Mouse (Mus musculus) adipocyte (in vitro differentiated cells): ENCODE data around the gene Lpo.

Experiments
- DNase-seq: peaks from one replicate; pipeline ENCODE4 v3.0.0-alpha.2; 2016; ENCODE audit warnings: low spot score

Lpo gene

DNA sequence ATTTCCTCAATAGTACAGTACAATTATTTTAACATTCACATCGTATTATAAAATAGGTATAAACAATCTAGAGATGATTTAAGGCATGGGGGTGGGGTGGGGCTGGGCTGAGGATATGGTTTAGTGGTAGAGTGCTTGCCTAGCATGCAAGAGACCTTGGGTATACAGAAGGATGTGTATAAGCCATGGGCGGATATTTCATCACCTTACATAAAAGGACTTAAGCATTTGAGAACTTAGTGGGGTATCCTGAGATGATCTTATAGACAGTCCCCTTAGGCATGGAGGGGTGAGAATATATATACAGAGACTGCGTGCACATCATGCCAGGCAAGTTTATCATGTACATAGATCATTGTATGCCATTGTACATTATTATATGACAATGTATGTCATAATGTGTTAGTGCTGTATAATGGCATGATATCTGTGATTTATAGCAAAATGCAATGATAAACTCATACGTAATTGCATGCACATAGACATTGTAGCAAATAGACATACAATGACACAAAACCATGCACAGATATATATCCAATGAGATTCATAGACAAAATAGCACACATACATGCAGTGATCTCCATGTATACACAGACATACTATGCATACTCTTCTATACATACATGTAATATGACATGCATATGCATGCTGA lies 69.0 kb downstream of the Lpo start:
- no peak for DNase-seq

DNA sequence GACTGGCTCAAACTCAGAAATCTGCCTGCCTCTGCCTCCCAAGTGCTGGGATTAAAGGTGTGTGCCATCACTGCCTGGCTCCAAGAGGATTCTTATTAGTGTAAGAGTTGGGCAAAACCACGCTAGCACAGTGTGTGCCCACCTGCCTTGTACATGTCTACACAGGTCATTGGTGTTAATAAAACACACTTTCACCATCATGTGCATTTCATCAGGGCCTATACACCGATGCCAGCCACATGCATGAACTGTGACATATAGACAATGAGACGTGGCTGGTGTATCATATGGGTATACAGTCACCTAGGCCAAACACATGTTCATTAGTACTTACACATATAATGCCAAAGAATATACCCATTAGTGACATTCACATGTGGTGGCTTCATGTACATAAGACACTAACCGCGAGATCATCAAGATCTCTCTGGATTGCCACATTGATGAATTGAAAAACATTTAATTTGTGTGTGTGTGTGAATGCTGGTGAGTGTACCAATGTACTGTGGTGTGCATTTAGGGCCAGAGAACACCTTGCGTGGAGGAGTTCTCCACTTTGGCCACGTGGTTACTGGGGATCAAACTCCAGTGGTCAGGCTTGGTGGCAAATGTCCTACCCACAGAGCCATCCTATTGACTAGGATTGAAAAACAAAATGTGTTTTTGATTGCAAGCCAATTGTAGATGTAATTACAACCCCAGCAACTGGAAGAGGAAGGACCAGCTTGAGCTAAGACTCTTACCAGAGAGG lies 69.8 kb downstream of the Lpo start:
- no peak for DNase-seq

DNA sequence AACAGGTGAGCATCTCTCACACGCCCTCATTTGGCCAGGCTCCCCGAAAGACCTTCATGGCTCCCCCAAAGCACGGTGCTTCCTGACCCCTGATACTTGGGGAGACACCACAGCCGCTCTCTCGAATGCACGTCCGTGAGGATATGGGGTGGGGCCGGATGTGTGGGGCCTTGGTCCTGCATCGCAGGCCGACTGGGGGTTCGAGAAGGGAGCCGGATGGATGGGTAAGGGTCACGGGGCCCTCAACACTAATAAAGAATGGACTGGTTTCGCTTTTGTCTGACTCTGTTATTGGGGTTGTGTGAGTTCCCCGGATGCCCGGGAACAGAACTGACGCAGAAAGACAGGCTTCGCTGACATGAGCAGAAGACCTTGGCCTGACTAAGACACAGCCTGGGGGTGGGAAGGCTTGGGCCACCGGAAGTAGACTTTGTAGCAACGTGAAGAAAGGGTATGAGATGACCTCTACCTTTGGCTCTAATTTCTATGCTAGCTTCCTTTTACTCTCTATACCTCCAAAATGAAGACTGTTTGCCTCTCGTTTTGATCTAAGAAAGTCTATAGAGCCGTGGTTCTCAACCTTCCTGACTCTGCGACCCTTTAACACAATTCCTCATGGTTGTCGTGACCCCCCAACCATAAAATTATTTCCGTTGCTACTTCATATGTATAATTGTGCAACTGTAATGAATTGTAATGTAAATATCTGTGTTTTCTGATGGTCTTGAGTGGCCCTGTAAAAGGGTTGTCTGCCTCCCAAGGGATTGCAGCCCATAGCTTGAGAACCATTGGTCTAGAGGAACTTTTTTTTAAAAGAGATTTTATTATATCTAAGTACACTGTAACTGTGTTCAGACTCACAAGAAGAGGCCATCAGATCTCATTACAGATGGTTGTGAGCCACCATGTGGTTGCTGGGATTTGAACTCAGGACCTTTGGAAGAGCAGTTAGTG lies 70.8 kb downstream of the Lpo start:
- no peak for DNase-seq
